Mouse (Mus musculus) layer of hippocampus, adult 8-10 months (tissue): Measurements from ENCODE around the gene Atp8b5. TPM values are rescaled to one million over a fixed set of nuclear protein-coding genes. Genes with fewer than 3 reads are reported as not detected.

Experiments
- DNase-seq, 2 experiments: peaks; one replicate each; pipeline ENCODE4 v3.0.0; 2022; ENCODE audit warnings: low spot score in 2 of 2
- total RNA-seq, 4 experiments: library from RNA; stranded (reverse); gene quantifications; 2 replicates each; pipeline ENCODE4 v1.2.4; 2022

Gene Atp8b5
- total RNA-seq, 4 experiments from 2014 or later, result 0.14 to 0.59 (median 0.40) TPM

DNA sequence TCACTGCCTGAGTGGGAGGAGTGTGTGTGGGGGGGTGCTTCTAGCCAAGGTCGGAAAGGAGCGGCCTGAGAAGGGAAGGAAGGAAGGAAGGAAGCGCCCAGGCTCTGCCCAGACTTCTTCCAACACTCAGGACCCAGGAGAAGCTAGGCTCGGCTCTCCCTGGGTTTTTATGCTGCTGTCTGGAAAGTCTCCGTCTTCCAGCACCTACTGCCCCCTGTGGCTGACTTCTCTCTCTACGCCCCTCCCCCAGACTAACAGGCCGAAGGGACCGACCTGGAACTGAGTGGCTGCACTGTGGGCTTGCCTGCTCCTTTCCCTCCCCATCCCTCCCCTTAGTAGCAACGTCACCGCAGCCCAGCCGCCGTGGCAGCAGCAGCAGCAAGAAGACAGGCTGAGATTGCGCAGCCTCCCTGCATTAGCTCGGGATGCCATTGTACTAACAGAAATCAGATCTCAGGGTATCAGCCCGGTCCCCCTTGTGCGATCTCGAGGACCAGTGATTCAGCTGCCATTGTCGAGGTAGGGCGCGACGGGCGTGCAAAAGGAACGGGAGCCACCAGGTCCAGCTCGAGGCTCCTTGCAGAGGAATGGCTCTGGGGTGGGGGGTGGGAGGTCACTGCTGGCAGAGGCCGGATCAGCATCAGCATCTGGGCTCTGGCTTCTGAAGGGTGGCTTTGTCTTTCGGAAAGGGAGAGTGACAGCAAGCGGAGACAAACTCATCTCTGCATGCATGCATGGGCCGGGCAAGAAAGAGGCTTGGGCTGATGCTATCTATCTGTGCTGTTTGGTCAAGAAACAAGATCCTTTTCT is 139.4 kb downstream of the Atp8b5 start:
- DNase-seq, result peak; percentile 65 to 73

DNA sequence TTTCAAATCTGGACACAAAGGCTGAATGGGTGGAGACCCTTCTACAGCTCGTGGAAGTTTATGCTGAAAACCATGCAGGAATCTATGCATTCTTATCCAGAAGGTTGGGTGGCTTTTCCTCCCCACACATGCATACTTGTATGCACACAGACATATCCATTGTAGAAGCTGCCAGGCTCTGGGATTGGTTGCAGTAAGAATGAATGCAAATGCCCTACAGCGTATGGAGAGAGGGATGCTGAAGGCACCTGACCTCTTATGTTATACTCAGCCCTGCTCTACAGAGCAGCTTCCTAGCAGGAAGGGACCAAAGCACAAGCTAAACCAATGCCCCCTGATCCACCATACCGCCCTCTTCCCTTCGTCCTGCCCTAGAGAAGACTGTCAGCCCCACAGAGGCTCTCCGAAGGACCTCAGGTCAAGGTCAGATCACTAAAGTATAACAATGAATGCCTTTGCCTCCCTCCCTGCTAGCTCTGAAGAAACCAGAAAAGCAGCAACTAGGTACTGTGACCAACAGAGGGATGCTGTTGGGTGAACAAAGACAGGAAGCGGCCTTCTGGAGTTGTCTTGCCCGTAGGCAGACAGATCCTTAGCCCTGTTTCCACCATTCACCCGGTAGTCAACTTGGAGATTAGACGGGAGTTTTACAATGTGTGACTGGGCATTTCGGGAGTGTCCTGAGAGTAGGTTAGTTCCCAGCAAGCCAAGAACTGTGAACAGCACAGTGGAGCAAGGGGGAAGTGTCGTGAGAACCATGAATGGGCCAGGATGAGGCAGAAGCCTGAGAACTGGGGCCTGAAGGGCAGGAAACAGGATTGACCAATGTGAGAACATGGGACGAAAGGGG is 140.3 kb downstream of the Atp8b5 start:
- no peak for DNase-seq

DNA sequence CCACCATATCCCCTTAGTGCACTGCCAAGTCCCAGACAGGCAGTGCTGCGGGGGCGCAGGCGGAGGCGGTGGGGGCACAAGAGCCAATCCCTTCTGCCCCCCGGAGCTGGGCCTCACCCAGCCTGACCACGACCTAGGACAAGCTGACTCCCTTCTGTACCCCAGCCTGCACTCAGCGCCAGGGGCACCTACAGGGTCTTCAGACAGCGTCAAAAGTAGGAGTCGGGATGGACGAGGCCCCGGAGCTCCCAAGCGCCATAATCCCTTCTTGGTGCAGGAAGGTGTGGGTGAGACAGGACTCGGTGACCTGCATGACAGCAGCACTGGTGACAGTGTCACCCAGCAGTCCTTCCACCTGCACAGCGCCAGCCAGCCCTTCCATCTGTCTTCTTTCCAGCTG is 147.8 kb downstream of the Atp8b5 start:
- DNase-seq, result no peak

DNA sequence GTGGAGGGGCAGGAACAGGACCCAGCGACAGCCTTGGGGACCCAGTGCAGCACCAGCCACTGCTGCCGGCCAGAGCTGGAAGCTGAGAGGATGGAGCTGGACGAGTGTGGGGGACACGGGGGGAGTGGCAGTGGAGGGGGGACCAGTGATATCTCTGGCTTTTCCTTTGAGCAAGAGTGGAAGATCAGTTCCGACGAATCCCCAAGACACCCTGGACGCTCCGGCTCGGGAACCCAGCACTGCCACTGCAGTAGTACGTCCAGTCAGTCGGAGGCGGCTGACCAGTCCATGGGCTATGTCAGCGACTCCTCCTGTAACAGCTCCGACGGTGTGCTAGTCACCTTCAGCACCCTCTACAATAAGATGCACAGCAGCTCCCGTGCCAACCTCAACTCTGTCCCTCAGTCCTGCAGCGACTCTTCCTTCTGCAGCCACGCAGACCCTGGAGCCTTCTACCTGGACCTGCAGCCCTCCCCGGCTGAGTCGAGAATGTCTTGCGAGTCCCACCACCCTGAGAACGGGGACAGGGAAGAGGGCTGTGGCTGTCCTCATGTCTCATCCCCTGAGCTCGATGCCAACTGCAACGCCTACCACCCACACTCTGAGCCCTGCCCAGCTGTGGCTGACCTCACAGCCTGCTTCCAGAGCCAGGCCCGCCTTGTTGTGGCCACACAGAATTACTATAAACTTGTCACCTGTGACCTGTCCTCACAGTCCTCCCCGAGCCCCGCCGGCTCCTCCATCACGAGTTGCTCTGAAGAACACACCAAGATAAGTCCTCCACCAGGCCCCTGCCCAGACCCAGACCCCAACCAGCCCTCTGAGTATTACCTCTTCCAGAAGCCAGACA is 148.5 kb downstream of the Atp8b5 start:
- DNase-seq, result no peak

DNA sequence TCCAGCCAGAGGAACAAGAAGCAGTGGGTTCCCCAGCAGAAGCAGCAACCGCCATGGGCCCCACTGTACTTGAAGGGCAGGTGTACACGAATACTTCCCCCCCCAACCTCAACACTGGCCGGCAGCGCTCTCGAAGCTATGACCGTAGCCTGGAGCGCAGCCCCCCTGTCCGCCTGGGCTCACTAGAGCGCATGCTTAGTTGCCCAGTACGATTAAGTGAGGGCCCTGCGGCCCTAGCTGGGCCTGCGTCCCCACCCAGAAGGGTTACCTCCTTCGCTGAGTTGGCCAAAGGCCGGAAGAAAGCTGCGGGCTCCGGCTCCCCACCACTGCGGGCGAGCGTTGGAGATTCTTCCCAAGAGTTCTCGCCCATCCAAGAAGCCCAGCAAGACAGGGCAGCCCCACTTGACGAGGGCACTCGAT is 149.1 kb downstream of the Atp8b5 start:
- DNase-seq, result no peak

DNA sequence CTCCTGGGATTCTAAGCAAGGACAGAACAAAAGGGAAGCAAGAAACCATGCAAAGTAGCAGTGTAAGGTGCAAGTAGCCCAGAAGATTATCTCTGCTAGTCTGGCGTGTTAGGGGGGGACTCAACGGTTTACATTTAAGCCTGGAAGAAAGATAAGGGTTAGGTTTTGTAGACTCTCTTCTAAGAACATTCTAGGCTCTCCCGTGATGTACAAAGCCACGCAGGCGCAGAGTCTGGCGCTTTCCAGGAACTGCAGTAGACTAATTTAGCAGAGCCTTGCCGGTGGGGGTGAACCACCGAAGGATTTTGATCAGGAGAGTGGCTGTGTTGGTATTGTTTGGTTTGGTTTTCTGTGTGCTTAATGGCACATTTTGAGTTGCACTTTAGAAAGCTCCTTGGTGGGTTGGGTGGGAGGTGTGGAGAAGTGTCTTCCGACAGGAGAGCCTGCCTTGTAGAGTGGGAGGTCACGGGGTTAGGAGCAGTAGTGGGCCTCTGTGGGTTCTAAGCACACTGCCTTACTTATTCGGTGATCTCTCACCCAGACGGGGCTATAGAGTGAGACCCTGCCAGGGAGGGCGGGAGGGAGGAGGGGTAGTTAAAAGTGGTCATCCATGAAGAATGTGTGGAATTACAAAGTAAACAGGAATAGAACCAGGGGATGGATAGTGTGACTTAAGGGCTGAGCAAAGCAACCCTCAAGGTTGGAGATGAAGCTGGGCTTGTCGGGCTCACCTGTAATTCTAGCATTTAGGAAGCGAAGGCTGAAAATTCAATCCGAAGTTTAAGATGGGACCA is 150.5 kb downstream of the Atp8b5 start:
- DNase-seq, result no peak

DNA sequence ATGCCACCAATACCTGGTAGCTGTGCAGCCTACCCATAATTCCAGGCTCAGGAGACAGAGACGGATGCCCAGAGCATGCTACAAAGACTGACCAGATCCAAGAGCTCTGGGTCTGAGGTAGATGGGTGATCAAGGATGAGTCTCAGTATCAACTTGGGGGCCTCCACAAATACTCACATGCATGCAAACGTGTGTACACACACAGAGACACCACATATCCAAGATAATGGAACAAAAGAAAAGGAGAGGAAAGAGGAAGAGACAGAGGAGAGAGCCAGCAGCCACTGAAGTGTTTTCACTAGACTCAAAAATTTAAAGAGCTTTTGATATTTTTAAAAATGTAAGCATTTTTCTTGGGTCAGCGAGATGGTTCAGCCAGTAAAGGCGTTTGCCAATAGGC is 151.5 kb downstream of the Atp8b5 start:
- DNase-seq, result no peak

DNA sequence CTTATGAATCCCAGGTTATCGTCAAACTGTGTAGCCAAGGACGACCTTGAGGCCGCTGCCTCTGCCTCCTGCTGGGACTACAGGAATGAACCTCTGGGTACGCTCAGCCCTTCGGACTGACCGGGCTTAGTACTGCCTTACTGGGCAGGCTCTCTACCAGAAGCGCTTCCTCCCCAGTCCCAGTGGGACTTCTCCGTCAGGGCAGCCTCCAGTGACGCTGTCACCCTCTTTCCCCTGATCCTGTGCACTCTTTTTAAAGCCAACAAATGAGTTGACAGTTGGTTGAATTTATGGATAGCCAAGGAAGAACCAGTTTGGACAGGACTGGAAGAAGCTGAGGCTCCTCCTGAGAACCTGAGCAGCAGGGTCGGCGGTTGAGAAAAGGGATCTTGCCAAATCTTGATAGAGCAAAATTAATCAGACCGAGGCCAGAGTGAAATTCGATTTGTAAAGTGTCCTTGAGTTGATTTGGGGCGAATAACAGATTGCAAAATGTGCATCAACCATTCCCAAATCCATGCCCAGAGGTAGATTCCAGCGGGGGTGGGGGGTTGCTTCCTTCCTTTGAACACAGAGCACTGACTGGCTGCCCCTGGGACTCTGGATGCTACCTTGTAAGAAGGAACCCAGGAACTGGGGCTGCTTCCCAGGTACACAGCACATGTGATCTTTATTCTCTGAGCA is 152.2 kb downstream of the Atp8b5 start:
- DNase-seq, result no peak

DNA sequence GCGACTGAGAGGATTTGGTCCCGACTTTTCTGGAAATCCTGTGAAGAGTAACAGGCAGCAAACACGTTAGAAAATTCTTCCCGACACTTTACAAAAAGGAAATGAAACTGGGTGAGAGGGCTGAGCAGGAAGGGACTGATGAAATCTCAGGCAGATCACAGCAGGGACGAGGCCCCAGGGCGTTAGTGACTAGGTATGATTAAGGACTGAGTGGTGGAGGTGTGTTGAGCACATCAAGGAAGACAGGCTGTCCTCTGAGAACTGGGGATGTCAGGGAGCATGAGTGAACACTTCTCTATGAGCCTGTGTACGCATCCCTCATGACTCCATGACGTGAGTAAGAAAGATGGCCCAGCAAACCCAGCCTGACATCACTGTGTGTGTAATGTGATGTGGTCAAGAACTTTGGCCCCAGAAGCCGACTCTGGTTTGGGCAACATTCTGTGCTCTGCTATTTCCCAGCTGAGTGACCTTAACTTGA is 152.9 kb downstream of the Atp8b5 start:
- no peak for DNase-seq

DNA sequence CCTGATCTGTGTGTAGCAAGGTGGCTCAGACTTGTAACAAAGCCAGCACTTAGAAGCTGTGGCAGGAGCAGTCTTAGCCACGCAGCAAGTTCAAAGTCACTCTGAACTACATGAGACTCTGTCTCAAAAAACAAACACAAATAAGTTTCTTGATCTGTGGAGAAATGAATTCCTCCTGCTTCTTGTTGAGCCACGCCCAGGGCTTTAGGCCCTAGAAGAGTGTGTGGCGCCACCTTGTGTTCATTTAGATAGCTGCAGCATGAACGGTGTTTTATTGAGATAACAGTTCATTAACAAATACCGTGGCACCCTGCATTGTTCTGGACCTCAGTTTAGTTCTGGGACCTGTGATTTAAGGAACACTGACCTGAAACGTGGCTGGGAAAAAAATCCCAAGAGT is 153.3 kb downstream of the Atp8b5 start:
- DNase-seq, result peak; percentile 63 to 85

DNA sequence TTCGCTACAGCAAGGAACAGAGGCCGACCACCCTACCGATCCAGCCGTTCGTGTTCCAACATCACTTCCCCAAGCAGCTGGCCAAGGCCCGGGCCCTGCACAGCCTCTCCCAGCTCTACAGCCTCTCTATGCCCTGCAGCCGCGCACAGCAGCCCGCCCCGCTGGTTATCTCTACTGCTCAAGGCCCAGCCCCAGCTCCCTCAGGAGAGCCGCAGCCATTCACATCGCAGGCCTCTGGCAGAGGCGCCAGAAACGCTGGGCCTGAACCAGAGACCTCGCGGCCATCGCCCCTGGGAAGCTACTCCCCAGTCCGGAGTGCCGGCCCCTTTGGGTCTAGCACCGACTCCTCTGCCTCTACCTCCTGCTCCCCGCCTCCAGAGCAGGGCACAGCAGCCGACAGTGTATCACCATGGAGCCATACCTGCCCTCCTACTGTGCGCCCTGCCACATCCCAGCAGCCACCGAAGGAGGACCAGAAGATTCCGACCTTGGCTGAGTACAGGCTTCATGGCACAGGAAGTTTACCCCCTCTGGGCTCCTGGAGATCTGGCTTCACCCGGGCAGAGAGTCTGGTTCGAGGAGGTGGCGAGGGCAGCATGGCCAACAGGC is 154.8 kb downstream of the Atp8b5 start:
- no peak for DNase-seq

Other genes with a start within 250 kb of the Atp8b5 start
- gene Pigo, start 241.3 kb upstream of the Atp8b5 start, total RNA-seq, result 10 to 100 TPM; 24.1 to 37.2 (median 28.9) TPM
- gene Stoml2, start 235.4 kb upstream of the Atp8b5 start, total RNA-seq, result 100 to 1,000 TPM in 2 of 4 experiments, 10 to 100 TPM in 2; 97.9 to 106 (median 100) TPM
- 10 to 100 TPM; 39.8 to 46.0 (median 42.9) TPM for gene Fam214b, start 220.9 kb upstream of the Atp8b5 start, total RNA-seq
- gene Unc13b, start 208.2 kb upstream of the Atp8b5 start, total RNA-seq, result 10 to 100 TPM; 38.3 to 56.8 (median 44.9) TPM
- gene Rusc2, start 114.8 kb downstream of the Atp8b5 start, total RNA-seq, result 100 to 1,000 TPM; 117 to 120 (median 117) TPM
- 1 to 10 TPM in 2 of 4 experiments, under 1 TPM in 2; 0.31 to 3.7 (median 1.3) TPM for gene Fam166b, start 162.0 kb downstream of the Atp8b5 start, total RNA-seq
- gene Tesk1, start 174.8 kb downstream of the Atp8b5 start, total RNA-seq, result 10 to 100 TPM; 76.6 to 82.7 (median 81.8) TPM
- 1 to 10 TPM in 1 of 4 experiments, under 1 TPM in 2, not detected in 1; 0.49 to 1.2 (median 0.81) TPM for gene Cd72, start 187.5 kb downstream of the Atp8b5 start, total RNA-seq
- not detected for gene Sit1, start 216.6 kb downstream of the Atp8b5 start, total RNA-seq
- gene Ccdc107, start 225.7 kb downstream of the Atp8b5 start, total RNA-seq, result 10 to 100 TPM; 22.1 to 30.0 (median 27.6) TPM
- 1 to 10 TPM in 1 of 4 experiments, not detected in 3; 1.0 TPM for gene Arhgef39, start 232.5 kb downstream of the Atp8b5 start, total RNA-seq
- under 1 TPM in 1 of 4 experiments, not detected in 3; 0.65 TPM for gene Car9, start 239.8 kb downstream of the Atp8b5 start, total RNA-seq